Mouse (Mus musculus) MEL (cell line): Measurements from ENCODE around the gene Pkdrej. TPM values are rescaled to one million over a fixed set of nuclear protein-coding genes. Genes with fewer than 3 reads are reported as not detected.

Source experiments
- DNase-seq: peaks from one replicate; pipeline ENCODE4 v3.0.0; 2011; ENCODE audit warnings: low read depth, low spot score
- H3K27ac ChIP-seq: 2 replicates; pipeline ENCODE4 v1.5.1; 2012; ENCODE audit warnings: low read depth, mild to moderate bottlenecking, control low read depth, low read length, moderate library complexity; ENCODE audit not compliant: control insufficient read depth
- H3K27me3 ChIP-seq, 2 experiments: fragments of 150-350 bp in 1 of 2; sonication (generic) in 1 of 2; 2 replicates each; pipeline ENCODE4 v1.6.1; 2012; ENCODE audit warnings: low read length in 2 of 2, mild to moderate bottlenecking in 2 of 2, improper control_type of control experiment in 1 of 2, moderate library complexity in 1 of 2; ENCODE audit not compliant: insufficient read depth in 2 of 2, control insufficient read depth in 1 of 2
- H3K36me3 ChIP-seq, 2 experiments: 2 replicates each; pipeline ENCODE4 v1.6.1; 2012 to 2014; ENCODE audit warnings: low read length in 2 of 2, improper control_type of control experiment in 1 of 2, inconsistent platforms in 1 of 2, mild to moderate bottlenecking in 1 of 2; ENCODE audit not compliant: insufficient read depth in 2 of 2, control insufficient read depth in 1 of 2
- H3K4me1 ChIP-seq, 2 experiments: fragments of 150-350 bp in 1 of 2; sonication (generic) in 1 of 2; 2 replicates each; pipeline ENCODE4 v1.6.1; 2012; ENCODE audit warnings: low read length in 2 of 2, improper control_type of control experiment in 1 of 2, mild to moderate bottlenecking in 1 of 2; ENCODE audit not compliant: insufficient read depth in 2 of 2, control insufficient read depth in 1 of 2
- H3K4me3 ChIP-seq, 2 experiments: fragments of 150-350 bp in 1 of 2; sonication (generic) in 1 of 2; 2 replicates each; pipeline ENCODE4 v1.5.1; 2012; ENCODE audit warnings: low read depth in 2 of 2, low read length in 2 of 2, mild to moderate bottlenecking in 2 of 2, moderate library complexity in 2 of 2, control low read depth in 1 of 2, improper control_type of control experiment in 1 of 2; ENCODE audit not compliant: control insufficient read depth in 1 of 2, insufficient read depth in 1 of 2
- H3K79me2 ChIP-seq: 2 replicates; pipeline ENCODE4 v1.6.1; 2012; ENCODE audit warnings: mild to moderate bottlenecking, low read length, moderate library complexity; ENCODE audit not compliant: control insufficient read depth, poor library complexity, insufficient read depth
- H3K9ac ChIP-seq: 2 replicates; pipeline ENCODE4 v1.6.1; 2012; ENCODE audit warnings: low read depth, mild to moderate bottlenecking, control low read depth, low read length, moderate library complexity; ENCODE audit not compliant: control insufficient read depth, poor library complexity, severe bottlenecking
- H3K9me3 ChIP-seq: fragments of 150-350 bp; sonication (generic); replicated peaks from 2 replicates; pipeline ENCODE4 v1.6.1; 2012; ENCODE audit warnings: mild to moderate bottlenecking, low read length, improper control_type of control experiment, moderate library complexity; ENCODE audit not compliant: insufficient read depth
- CHD1 ChIP-seq: IDR thresholded peaks from 2 replicates; pipeline ENCODE4 v1.6.1; 2012; ENCODE audit warnings: low read depth, mild to moderate bottlenecking, inconsistent platforms, low read length, improper control_type of control experiment
- CTCF ChIP-seq, 3 experiments: IDR thresholded peaks in 2 of 3; conservative IDR thresholded peaks in 1 of 3; 2 replicates each; pipeline ENCODE4 v1.5.1; 2011 to 2012; ENCODE audit warnings: low read length in 3 of 3, low read depth in 2 of 3, mild to moderate bottlenecking in 2 of 3, improper control_type of control experiment in 1 of 3, inconsistent platforms in 1 of 3, mixed read lengths in 1 of 3, moderate library complexity in 1 of 3; ENCODE audit not compliant: control insufficient read depth in 1 of 3, insufficient read depth in 1 of 3, poor library complexity in 1 of 3, severe bottlenecking in 1 of 3
- E2F4 ChIP-seq: IDR thresholded peaks from 2 replicates; pipeline ENCODE4 v1.6.1; 2011; ENCODE audit warnings: low read depth, low read length, improper control_type of control experiment, borderline replicate concordance
- ELF1 ChIP-seq: IDR thresholded peaks from 2 replicates; pipeline ENCODE4 v1.6.1; 2014; ENCODE audit warnings: low read depth, mild to moderate bottlenecking, inconsistent platforms, low read length, improper control_type of control experiment, moderate library complexity
- ETS1 ChIP-seq: IDR thresholded peaks from 2 replicates; pipeline ENCODE4 v1.6.1; 2012; ENCODE audit warnings: low read depth, mild to moderate bottlenecking, inconsistent platforms, low read length, improper control_type of control experiment, moderate library complexity
- GABPA ChIP-seq: IDR thresholded peaks from 2 replicates; pipeline ENCODE4 v1.6.1; 2012; ENCODE audit warnings: low read depth, mild to moderate bottlenecking, inconsistent platforms, low read length, improper control_type of control experiment, moderate library complexity
- JUND ChIP-seq: IDR thresholded peaks from 2 replicates; pipeline ENCODE4 v1.6.1; 2011; ENCODE audit warnings: low read depth, mild to moderate bottlenecking, improper control_type of control experiment, low read length
- KAT2A ChIP-seq: conservative IDR thresholded peaks from 2 replicates; pipeline ENCODE4 v1.6.1; 2012; ENCODE audit warnings: low read depth, low read length, improper control_type of control experiment, inconsistent platforms
- MAFK ChIP-seq: IDR thresholded peaks from 2 replicates; pipeline ENCODE4 v1.6.1; 2011; ENCODE audit warnings: low read depth, mild to moderate bottlenecking, low read length, improper control_type of control experiment, borderline replicate concordance
- MAX ChIP-seq: IDR thresholded peaks from 2 replicates; pipeline ENCODE4 v1.6.1; 2011; ENCODE audit warnings: low read length, improper control_type of control experiment
- MAZ ChIP-seq: IDR thresholded peaks from 2 replicates; pipeline ENCODE4 v1.6.1; 2012; ENCODE audit warnings: low read depth, mild to moderate bottlenecking, inconsistent platforms, low read length, improper control_type of control experiment
- MEF2A ChIP-seq: IDR thresholded peaks from 2 replicates; pipeline ENCODE4 v1.6.1; 2014; ENCODE audit warnings: low read depth, mild to moderate bottlenecking, inconsistent platforms, low read length, improper control_type of control experiment; ENCODE audit not compliant: poor library complexity, insufficient replicate concordance, severe bottlenecking; ENCODE audit errors: extremely low read depth
- MXI1 ChIP-seq: IDR thresholded peaks from 2 replicates; pipeline ENCODE4 v1.6.1; 2011; ENCODE audit warnings: mild to moderate bottlenecking, low read depth, low read length, improper control_type of control experiment
- MYB ChIP-seq: IDR thresholded peaks from 2 replicates; pipeline ENCODE4 v1.6.1; 2011; ENCODE audit warnings: mild to moderate bottlenecking, low read depth, low read length, improper control_type of control experiment
- POLR2A ChIP-seq, 2 experiments: IDR thresholded peaks; 2 replicates each; pipeline ENCODE4 v1.6.1; 2011 to 2012; ENCODE audit warnings: low read length in 2 of 2, mild to moderate bottlenecking in 2 of 2, control low read depth in 1 of 2, improper control_type of control experiment in 1 of 2, low read depth in 1 of 2, moderate library complexity in 1 of 2; ENCODE audit not compliant: control insufficient read depth in 1 of 2, insufficient read depth in 1 of 2, poor library complexity in 1 of 2
- POLR2AphosphoS5 ChIP-seq: IDR thresholded peaks from 2 replicates; pipeline ENCODE4 v1.6.1; 2012; ENCODE audit warnings: low read depth, borderline replicate concordance, mild to moderate bottlenecking, inconsistent platforms, low read length, moderate library complexity, mixed read lengths
- RAD21 ChIP-seq: IDR thresholded peaks from 2 replicates; pipeline ENCODE4 v1.6.1; 2011; ENCODE audit warnings: mild to moderate bottlenecking, low read depth, low read length, improper control_type of control experiment
- RCOR1 ChIP-seq: IDR thresholded peaks from 2 replicates; pipeline ENCODE4 v1.6.1; 2012; ENCODE audit warnings: low read depth, mild to moderate bottlenecking, inconsistent platforms, low read length, improper control_type of control experiment
- SIN3A ChIP-seq: IDR thresholded peaks from 2 replicates; pipeline ENCODE4 v1.6.1; 2012; ENCODE audit warnings: low read length, improper control_type of control experiment, inconsistent platforms
- SMC3 ChIP-seq: IDR thresholded peaks from 2 replicates; pipeline ENCODE4 v1.6.1; 2011; ENCODE audit warnings: low read depth, low read length, improper control_type of control experiment
- TCF12 ChIP-seq: IDR thresholded peaks from 2 replicates; pipeline ENCODE4 v1.6.1; 2014; ENCODE audit warnings: low read depth, mild to moderate bottlenecking, inconsistent platforms, low read length, improper control_type of control experiment, moderate library complexity
- UBTF ChIP-seq: IDR thresholded peaks from 2 replicates; pipeline ENCODE4 v1.6.1; 2012; ENCODE audit warnings: low read depth, mild to moderate bottlenecking, inconsistent platforms, low read length, improper control_type of control experiment, moderate library complexity, borderline replicate concordance; ENCODE audit not compliant: insufficient read depth
- USF1 ChIP-seq: IDR thresholded peaks from 2 replicates; pipeline ENCODE4 v1.6.1; 2014; ENCODE audit warnings: low read depth, mild to moderate bottlenecking, inconsistent platforms, low read length, improper control_type of control experiment, moderate library complexity
- ZC3H11A ChIP-seq: IDR thresholded peaks from 2 replicates; pipeline ENCODE4 v1.6.1; 2012; ENCODE audit warnings: low read depth, mild to moderate bottlenecking, inconsistent platforms, low read length, improper control_type of control experiment
- ZKSCAN1 ChIP-seq: IDR thresholded peaks from 2 replicates; pipeline ENCODE4 v1.6.1; 2012; ENCODE audit warnings: low read depth, mild to moderate bottlenecking, inconsistent platforms, low read length, improper control_type of control experiment, moderate library complexity
- ZMIZ1 ChIP-seq: IDR thresholded peaks from 2 replicates; pipeline ENCODE4 v1.6.1; 2012; ENCODE audit warnings: low read depth, mild to moderate bottlenecking, inconsistent platforms, low read length, improper control_type of control experiment, moderate library complexity
- ZNF384 ChIP-seq: IDR thresholded peaks from 2 replicates; pipeline ENCODE4 v1.6.1; 2012; ENCODE audit warnings: low read depth, mild to moderate bottlenecking, inconsistent platforms, low read length, improper control_type of control experiment
- polyA plus RNA-seq, 2 experiments: library from polyadenylated mRNA; stranded (reverse) in 1 of 2; unstranded in 1 of 2; fragments of >175 nt in 1 of 2; fragments of >200 nt in 1 of 2; gene quantifications; 2 replicates each; pipeline versions ENCODE4 v1.2.1 to v1.2.4; 2012; ENCODE audit warnings: low replicate concordance in 2 of 2, low read depth in 1 of 2; ENCODE audit not compliant: insufficient read length in 2 of 2, insufficient read depth in 1 of 2, missing spikeins in 1 of 2
- total RNA-seq: library from RNA; depleted of rRNA; stranded (reverse); fragments of 300-350 nt; gene quantifications from 2 replicates; pipeline ENCODE4 v1.2.3, GENCODE M21; 2012

Pkdrej gene
- total and polyA plus RNA-seq, 3 experiments = 0.27 to 0.56 TPM; not detected in 1

GRCm38 (mm10) chr15:85859490-85860031 lies 38.0 kb upstream of the Pkdrej start, which contains the start of gene Gtse1 (continued):
- TF ChIP-seq ZMIZ1 (peak; percentile 71), USF1 (peak; percentile 40; the same call in 1 of the 2 replicates)
- TF ChIP-seq, all 39 proteins: peak for 18

DNA sequence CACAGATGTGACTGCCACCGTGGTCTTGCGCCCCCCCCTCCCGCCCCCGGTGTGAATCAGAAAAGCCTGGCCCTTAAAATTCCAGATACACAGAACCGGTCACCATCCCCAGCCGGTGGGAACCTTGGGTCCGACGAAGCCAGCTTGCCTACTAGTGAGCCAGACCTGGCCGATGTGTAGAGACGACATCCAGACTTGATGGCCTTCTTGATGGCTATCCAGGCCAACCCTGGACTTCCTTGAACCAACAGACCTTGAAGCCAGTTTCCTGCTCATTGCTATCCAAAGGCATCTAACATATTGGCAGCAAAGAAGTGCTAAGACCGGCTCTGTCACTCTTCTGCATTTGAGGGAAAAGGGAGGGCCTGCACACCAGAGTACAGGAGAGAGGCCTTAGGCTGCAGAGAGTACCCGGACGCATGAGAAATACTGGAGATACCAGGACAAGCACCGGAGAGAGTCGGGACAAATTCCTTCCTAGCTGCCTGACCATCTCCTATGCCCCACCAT lies 37.5 kb upstream of the Pkdrej start:
- no peak for DNase-seq
- Histone ChIP-seq H3K79me2 (peaks cover 18% of the 10 kb centered on the region), H3K4me3 (peak overlapping the region; percentile 73 to 85), H3K36me3 (peaks cover 3 to 8% of the 10 kb centered on the region in 2 experiments; a peak in 3 of 4 replicates), H3K27ac (no peak overlapping the region), H3K4me1 (peaks cover 0 to 7% of the 10 kb centered on the region in 2 experiments; a peak in 1 of 4 replicates)
- TF ChIP-seq ZC3H11A (no peak), CHD1 (no peak), GABPA (no peak), RCOR1 (no peak), ZNF384 (no peak), POLR2A (IDR thresholded peaks at IDR 0.05; ENCODE audit: control insufficient read depth in 1 of 2, insufficient read depth in 1 of 2, low read depth in 1 of 2, low read length in 2 of 2, poor library complexity in 1 of 2) (no peak; a peak in 1 of 4 replicates), POLR2AphosphoS5 (no peak), E2F4 (no peak), ELF1 (no peak), MAFK (no peak)
- TF ChIP-seq, all 39 proteins: peak for 0
- Histone ChIP-seq H3K27me3 (no peaks in the 10 kb centered on the region), H3K9me3 (no peaks in the 10 kb centered on the region), H3K9ac (peak overlapping the region; percentile 79)

DNA sequence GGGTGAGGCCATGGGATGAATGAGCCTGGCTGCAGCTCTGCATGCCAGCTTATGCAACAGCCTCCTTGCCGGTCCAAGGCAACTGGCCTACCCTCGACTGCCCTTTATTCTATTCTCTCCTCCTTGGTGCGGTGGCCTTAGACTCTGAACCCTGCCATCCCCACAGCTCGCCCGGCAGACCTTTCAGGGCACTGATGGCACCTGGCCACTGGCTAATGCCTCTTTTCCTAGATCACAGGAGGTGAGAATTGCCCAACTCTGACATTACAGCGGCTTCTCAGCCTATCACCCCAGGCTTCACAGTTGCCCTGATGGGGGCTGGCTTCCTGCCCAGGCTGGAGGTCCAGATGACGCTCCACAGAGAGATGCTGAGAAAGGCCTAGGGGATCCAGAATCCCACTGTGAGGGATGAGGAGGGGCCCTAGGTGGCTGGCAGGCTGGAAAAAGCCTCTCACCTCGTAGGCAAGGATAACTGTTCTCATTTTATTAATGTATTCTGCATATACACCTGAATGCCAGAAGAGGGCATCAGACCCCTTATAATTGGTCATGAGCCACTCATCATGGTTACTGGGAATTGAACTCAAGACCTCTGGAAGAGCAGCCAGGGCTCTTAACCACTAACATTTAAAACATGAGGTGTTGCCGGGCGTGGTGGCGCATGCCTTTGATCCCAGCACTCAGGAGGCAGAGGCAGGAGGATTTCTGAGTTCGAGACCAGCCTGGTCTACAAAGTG lies 30.3 kb upstream of the Pkdrej start:
- no peaks in the 10 kb centered on the region for H3K36me3 ChIP-seq
- DNase-seq = peak; percentile 38
- H3K4me3 ChIP-seq = no peak overlapping the region
- no peaks in the 10 kb centered on the region for H3K27me3 ChIP-seq
- H3K9ac ChIP-seq = no peak overlapping the region
- no peak overlapping the region for H3K27ac ChIP-seq
- no peaks in the 10 kb centered on the region for H3K4me1 ChIP-seq
- no peaks in the 10 kb centered on the region for H3K79me2 ChIP-seq
- no peaks in the 10 kb centered on the region for H3K9me3 ChIP-seq
- TF ChIP-seq ZC3H11A (peak; percentile 37), MAZ (no peak), MAX (no peak), TCF12 (no peak), KAT2A (no peak), CHD1 (no peak), ZKSCAN1 (no peak), SIN3A (no peak), JUND (no peak), ETS1 (no peak), UBTF (no peak), MEF2A (no peak), POLR2A (IDR thresholded peaks at IDR 0.05; ENCODE audit: control insufficient read depth in 1 of 2, insufficient read depth in 1 of 2, low read depth in 1 of 2, low read length in 2 of 2, poor library complexity in 1 of 2) (no peak), CTCF (IDR thresholded peaks at IDR 0.05 in 2 of 3, conservative IDR thresholded peaks at IDR 0.05 in 1 of 3; ENCODE audit: control insufficient read depth in 1 of 3, insufficient read depth in 1 of 3, low read depth in 2 of 3, low read length in 3 of 3, poor library complexity in 1 of 3, severe bottlenecking in 1 of 3) (peak in 2 of 3 experiments; percentile 41 to 57; a peak in 3 of 6 replicates), RAD21 (peak; percentile 57), MYB (no peak), SMC3 (peak; percentile 38), MXI1 (no peak)
